Mouse (Mus musculus) ES-Bruce4 (cell line): Measurements from ENCODE around the gene Prmt2. TPM values are rescaled to one million over a fixed set of nuclear protein-coding genes. Genes with fewer than 3 reads are reported as not detected.

Source experiments
- H3K27ac ChIP-seq: 2 replicates; pipeline ENCODE4 v1.5.1; 2012; ENCODE audit warnings: low read length, inconsistent platforms; ENCODE audit not compliant: insufficient read depth
- H3K27me3 ChIP-seq: 2 replicates; pipeline ENCODE4 v1.6.1; 2012; ENCODE audit warnings: mild to moderate bottlenecking, low read length, inconsistent platforms; ENCODE audit not compliant: control insufficient read depth, poor library complexity, insufficient read depth, severe bottlenecking
- H3K36me3 ChIP-seq: 2 replicates; pipeline ENCODE4 v1.6.1; 2012; ENCODE audit warnings: inconsistent platforms, mild to moderate bottlenecking, low read length, moderate library complexity; ENCODE audit not compliant: control insufficient read depth, poor library complexity, insufficient read depth, severe bottlenecking
- H3K4me1 ChIP-seq: one replicate; pipeline ENCODE4 v1.8.1; 2011; ENCODE audit warnings: low read length; ENCODE audit not compliant: control insufficient read depth, insufficient read depth
- H3K4me3 ChIP-seq: 2 replicates; pipeline ENCODE4 v1.5.1; 2011; ENCODE audit warnings: low read depth, mild to moderate bottlenecking, low read length
- H3K9ac ChIP-seq: 2 replicates; pipeline ENCODE4 v1.6.1; 2012; ENCODE audit warnings: low read depth, mild to moderate bottlenecking, inconsistent platforms; ENCODE audit not compliant: poor library complexity, severe bottlenecking
- H3K9me3 ChIP-seq: replicated peaks from 2 replicates; pipeline ENCODE4 v1.6.1; 2012; ENCODE audit warnings: mild to moderate bottlenecking, low read length, inconsistent platforms; ENCODE audit not compliant: control insufficient read depth, poor library complexity, insufficient read depth, severe bottlenecking
- CTCF ChIP-seq: IDR thresholded peaks from one replicate; pipeline ENCODE4 v1.8.1; 2011; ENCODE audit warnings: low read depth, low read length
- EP300 ChIP-seq: IDR thresholded peaks from 2 replicates; pipeline ENCODE4 v1.6.1; 2011; ENCODE audit warnings: low read depth, low read length; ENCODE audit not compliant: insufficient read depth
- POLR2A ChIP-seq: IDR thresholded peaks from one replicate; pipeline ENCODE4 v1.8.1; 2011; ENCODE audit warnings: low read length; ENCODE audit not compliant: insufficient read depth
- polyA plus RNA-seq: library from polyadenylated mRNA; stranded (reverse); fragments of >200 nt; gene quantifications from 2 replicates; pipeline ENCODE4 v1.2.4, GENCODE M21; 2011; ENCODE audit warnings: low read depth; ENCODE audit not compliant: missing spikeins, insufficient read depth, insufficient read length

The Prmt2 gene
- polyA plus RNA-seq, 1 experiment: 28.6 TPM

DNA sequence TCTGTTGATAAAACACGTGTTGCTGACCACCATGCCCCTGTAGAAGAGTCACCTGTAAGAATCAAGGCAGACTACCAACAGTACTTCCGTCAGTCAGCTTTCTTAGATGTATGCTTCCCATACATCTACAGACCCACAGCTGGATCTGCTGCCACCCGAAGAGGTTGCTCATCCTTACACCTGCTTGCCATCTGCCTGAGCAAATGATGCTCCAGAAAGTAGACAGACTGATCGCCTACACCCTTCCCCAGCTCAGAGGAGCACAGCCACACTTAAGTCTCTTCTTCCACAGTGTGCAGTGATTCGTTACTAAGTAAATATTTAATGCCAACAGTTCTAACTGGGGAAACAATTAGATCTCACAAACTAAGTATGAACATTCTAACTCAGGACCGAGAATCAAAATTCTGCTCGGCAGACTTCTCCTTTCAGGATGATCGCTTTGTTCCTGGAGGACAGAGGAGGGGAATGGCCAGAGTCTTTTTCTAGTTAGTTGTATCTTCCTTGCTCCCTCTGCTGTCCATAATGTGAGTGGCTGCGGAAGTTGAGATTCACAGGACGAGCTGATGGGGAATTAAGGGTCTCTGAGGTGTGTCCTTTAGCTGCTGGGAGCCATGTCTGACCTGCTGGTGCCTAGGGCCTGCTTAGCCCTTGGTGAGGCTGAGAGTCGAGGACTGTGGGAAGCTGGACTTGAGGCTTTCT is 22.8 kb upstream of the Prmt2 start:
- Histone ChIP-seq H3K9me3 (no peaks in the 10 kb centered on the region), H3K36me3 (no peaks in the 10 kb centered on the region), H3K4me3 (no peak overlapping the region), H3K9ac (no peak overlapping the region), H3K27me3 (no peaks in the 10 kb centered on the region), H3K4me1 (no peaks in the 10 kb centered on the region), H3K27ac (no peak overlapping the region)
- TF ChIP-seq EP300 (no peak), CTCF (no peak), POLR2A (no peak)

DNA sequence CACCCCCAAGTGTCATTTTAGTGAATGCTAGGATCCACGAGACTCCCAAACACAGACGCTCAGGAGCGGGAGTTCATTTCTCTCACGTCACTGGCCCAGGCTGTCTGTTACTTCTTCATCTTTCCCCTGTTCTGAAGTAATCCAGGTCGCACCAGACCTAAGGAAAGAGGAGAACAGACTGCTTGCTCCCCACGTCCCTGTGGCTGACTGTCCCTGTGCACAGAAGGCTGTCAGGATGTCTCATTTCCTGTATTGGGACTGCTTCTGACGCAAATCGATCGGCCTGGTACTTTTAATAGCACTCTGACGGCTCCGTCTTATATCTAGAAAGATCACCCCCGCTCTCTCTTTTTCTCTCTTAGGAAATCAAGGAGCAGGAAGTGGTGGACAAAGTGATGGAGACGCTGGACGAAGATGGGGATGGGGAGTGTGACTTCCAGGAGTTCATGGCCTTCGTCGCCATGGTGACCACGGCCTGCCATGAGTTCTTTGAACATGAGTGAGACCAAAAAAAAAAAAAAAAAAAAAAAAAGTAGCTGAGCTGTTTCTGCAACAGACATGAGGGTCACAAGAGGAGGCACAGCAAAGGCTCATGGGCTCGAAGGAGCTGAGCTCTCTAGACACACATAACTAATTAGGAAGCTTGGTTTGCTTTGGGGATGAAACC is 22.0 kb upstream of the Prmt2 start:
- Histone ChIP-seq H3K4me3 (no peak overlapping the region), H3K36me3 (no peaks in the 10 kb centered on the region), H3K9me3 (no peaks in the 10 kb centered on the region), H3K27me3 (no peaks in the 10 kb centered on the region), H3K4me1 (no peaks in the 10 kb centered on the region), H3K9ac (no peak overlapping the region), H3K27ac (no peak overlapping the region)
- no peak for TF ChIP-seq CTCF
- no peak for TF ChIP-seq EP300
- TF ChIP-seq POLR2A: no peak

DNA sequence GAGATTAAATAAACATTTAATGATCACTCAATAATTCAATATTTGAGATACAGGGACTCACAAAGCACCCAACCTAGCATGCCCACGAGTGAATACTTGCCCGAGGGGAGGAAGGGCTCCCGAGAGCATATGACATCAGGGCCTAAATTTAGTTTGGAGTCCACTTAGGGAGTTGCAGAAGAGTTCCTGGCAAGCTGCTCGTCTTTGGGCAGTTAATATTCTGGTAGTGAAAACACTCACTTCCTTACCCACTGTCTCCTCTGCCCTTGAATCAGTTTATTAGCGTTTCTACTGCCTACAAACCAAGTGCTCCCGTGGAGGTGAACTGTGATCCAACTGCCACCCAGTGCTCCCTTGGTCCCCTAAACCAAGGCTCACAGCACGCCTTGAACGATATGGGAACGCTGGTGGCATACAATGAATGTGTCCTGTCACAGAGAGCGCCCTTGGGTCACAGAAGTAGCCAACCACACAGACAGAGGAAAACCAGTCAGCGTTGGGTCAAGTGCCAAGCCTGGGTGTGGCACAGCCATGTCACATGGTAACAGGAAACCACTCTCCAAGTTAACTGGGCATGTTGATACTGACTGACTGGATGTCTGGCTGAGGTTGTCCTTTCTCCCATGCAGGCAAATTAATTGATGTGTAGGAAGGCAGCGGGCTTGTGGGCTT is 20.2 kb upstream of the Prmt2 start:
- Histone ChIP-seq H3K9me3 (no peaks in the 10 kb centered on the region), H3K36me3 (no peaks in the 10 kb centered on the region)
- TF ChIP-seq CTCF (no peak), POLR2A (no peak), EP300 (no peak)

DNA sequence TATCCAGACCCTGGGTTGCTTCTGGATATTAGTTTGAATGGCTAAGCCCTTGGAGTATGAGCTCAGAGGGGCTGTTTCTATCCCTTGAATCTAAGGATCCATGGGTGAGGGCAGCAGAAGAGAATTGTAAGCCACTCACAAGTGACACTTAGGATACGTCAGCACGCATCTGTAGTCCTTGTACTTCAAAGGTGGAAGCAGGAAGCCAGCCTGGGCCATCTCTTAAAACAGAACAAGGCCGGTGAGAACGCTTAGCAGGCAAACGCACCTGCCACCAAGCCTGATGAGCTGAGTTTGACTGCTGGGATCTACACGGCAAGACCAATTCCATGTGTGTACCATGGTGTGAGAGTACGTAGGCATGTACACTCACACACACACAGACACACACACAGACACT is 19.6 kb upstream of the Prmt2 start:
- Histone ChIP-seq H3K36me3 (no peaks in the 10 kb centered on the region), H3K4me3 (no peak overlapping the region), H3K9me3 (no peaks in the 10 kb centered on the region), H3K27ac (no peak overlapping the region), H3K27me3 (no peaks in the 10 kb centered on the region), H3K4me1 (no peaks in the 10 kb centered on the region), H3K9ac (no peak overlapping the region)
- TF ChIP-seq POLR2A (no peak), CTCF (no peak)

More for the DNA sequence above, 20.2 kb upstream of the Prmt2 start:
- Histone ChIP-seq H3K4me1 (no peaks in the 10 kb centered on the region), H3K27ac (no peak overlapping the region), H3K9ac (no peak overlapping the region), H3K27me3 (no peaks in the 10 kb centered on the region), H3K4me3 (no peak overlapping the region)

DNA sequence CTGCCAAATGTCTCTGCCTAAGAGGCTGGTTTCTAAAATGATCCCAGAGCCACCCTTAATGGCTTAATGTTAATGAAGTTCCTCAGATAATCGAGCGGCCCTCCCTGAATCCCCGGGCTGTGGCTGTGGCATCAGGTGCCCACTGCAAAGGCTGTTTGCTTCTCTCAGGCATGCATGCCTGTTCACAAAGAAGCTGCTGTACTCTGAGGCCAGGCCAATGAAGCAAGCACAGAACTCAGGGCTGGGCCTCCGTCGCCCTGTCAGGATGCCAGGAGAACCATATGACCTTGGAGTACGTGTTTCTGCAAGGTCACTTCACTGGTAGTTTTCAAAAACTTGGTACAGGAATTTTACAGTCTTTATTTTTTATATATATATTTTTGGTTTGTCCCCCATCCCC is 18.0 kb upstream of the Prmt2 start:
- Histone ChIP-seq H3K4me3 (no peak overlapping the region), H3K36me3 (no peaks in the 10 kb centered on the region)

DNA sequence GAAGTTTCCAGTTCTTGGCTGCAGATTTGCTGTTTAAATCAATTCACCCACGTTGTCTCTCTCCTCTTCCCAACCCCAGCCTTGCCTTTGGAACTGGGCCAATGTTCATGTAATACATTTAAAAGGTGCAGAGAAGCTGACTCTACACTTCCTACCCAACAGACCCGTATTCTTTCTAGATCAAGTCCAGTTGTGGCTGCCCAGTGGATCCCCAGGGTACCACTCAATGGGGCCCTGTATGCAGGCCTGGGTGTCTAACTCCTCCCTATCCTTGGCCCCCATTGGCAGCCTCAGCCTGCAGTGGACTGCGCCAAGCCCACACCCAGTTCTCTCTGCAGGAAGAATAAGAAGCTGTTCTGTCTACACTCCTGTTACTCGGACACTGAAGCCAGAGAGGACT is 15.9 kb upstream of the Prmt2 start, which contains the start of gene S100b:
S100b (plus strand) TSS at position 318 of the 400 bp plus-strand sequence.
- no peaks in the 10 kb centered on the region for H3K27me3 ChIP-seq

More for the DNA sequence above, 18.0 kb upstream of the Prmt2 start:
- no peaks in the 10 kb centered on the region for H3K27me3 ChIP-seq
- TF ChIP-seq EP300 (no peak), POLR2A (no peak), CTCF (no peak)
- no peaks in the 10 kb centered on the region for H3K9me3 ChIP-seq
- no peaks in the 10 kb centered on the region for H3K4me1 ChIP-seq
- no peak overlapping the region for H3K9ac ChIP-seq
- no peak overlapping the region for H3K27ac ChIP-seq

More for the DNA sequence above, 15.9 kb upstream of the Prmt2 start, which contains the start of gene S100b:
- no peak for TF ChIP-seq CTCF
- no peak for TF ChIP-seq EP300
- no peak for TF ChIP-seq POLR2A
- Histone ChIP-seq H3K27ac (no peak within 1 kb of the TSS), H3K9ac (no peak within 1 kb of the TSS), H3K9me3 (no peaks in the 10 kb centered on the region), H3K4me3 (no peak within 1 kb of the TSS), H3K36me3 (no peaks in the 10 kb centered on the region), H3K4me1 (no peaks in the 10 kb centered on the region)
